Mouse (Mus musculus): ENCODE measurements around the gene Laptm4a. TPM values are rescaled to one million over a fixed set of nuclear protein-coding genes. Genes with fewer than 3 reads are reported as not detected.

Laptm4a gene
- polyA plus RNA-seq, 1 experiment from 2014 or later = 189 TPM

GRCm38 (mm10) chr12:8975076-8975475 is 53.6 kb downstream of the Laptm4a start:
- Histone ChIP-seq H3K9ac (replicated peaks) (no peak overlapping the region), H3K4me3 (no peak overlapping the region; the same call in 1 of the 2 replicates), H3K4me1 (peaks cover 11% of the 10 kb centered on the region), H3K27me3 (peaks cover 3% of the 10 kb centered on the region; the same call in 1 of the 2 replicates), H3K36me3 (peaks cover 15% of the 10 kb centered on the region), H3K27ac (replicated peaks) (no peak overlapping the region), H3K9me3 (no peaks in the 10 kb centered on the region), H3K4me2 (replicated peaks) (peak overlapping the region; percentile 73; the same call in 1 of the 2 replicates)
- ATAC-seq (ENCODE audit: low FRiP score, low read depth) = no peak
- WGBS = 85% methylated on average over 3 of the region's 3 CpGs

Other genes starting within 250 kb of the Laptm4a start
- 73.3 and 75.6 TPM in 2 replicates for gene Pum2, start 247.5 kb upstream of the Laptm4a start, polyA plus RNA-seq (2016; fragmentation: Nextera tagmentation; extraction: Ambion mirVana)
- gene Sdc1, start 150.3 kb upstream of the Laptm4a start, polyA plus RNA-seq (2016; fragmentation: Nextera tagmentation; extraction: Ambion mirVana) = 68.4 and 79.3 TPM in 2 replicates
- 0.43 and 0.61 TPM in 2 replicates for gene Matn3, start 26.3 kb downstream of the Laptm4a start, polyA plus RNA-seq (2016; fragmentation: Nextera tagmentation; extraction: Ambion mirVana)
- gene Wdr35, start 52.2 kb downstream of the Laptm4a start, polyA plus RNA-seq (2016; fragmentation: Nextera tagmentation; extraction: Ambion mirVana) = 27.1 and 28.2 TPM in 2 replicates
- 18.8 and 23.1 TPM in 2 replicates for gene Ttc32, start 108.3 kb downstream of the Laptm4a start, polyA plus RNA-seq (2016; fragmentation: Nextera tagmentation; extraction: Ambion mirVana)